Mouse (Mus musculus): ENCODE data around the gene Scn1b.

DNA sequence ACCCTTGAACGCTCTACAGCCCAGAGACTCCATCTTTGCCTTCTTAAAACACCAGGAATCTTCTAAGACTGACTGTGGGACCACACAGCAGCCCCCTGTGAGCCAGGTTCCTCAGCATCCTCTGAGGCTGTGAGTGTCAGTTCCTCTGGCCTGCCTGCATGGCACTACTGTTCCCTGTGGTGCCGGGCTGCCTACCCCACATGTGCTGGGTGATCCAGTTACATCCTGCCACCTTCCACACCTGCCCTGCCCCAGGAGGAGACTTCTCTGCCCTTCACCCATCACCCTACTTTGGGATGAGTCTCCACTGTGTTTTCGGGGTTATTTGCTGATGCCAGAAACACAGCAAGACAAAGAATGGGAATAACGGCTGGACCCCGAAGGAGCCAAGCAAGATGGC lies 7.2 kb downstream of the Scn1b start:
- TF ChIP-seq CTCF (IDR thresholded peaks at IDR 0.05; ENCODE audit: insufficient read depth, low read depth, low read length) = no peak
- no peak for TF ChIP-seq POLR2A (IDR thresholded peaks at IDR 0.05; ENCODE audit: insufficient read depth, low read depth, low read length)

All from olfactory bulb, adult 2 months (tissue).